Mouse (Mus musculus): ENCODE data around the gene Igsf9b.

The Igsf9b gene

GRCm38 (mm10) chr9:27331538-27331937 lies 32.5 kb downstream of the Igsf9b start:
- DNase-seq (ENCODE audit: low read depth), result no peak

- DNase-seq (ENCODE audit: low read depth), result no peak
Measured at GRCm38 (mm10) chr9:27334895-27335294, 35.9 kb downstream of the Igsf9b start.

GRCm38 (mm10) chr9:27336962-27337636 lies 38.1 kb downstream of the Igsf9b start:
- DNase-seq (ENCODE audit: low read depth), result no peak

- DNase-seq (ENCODE audit: low read depth), result no peak
Measured at GRCm38 (mm10) chr9:27339168-27339567, 40.2 kb downstream of the Igsf9b start.

GRCm38 (mm10) chr9:27346541-27347269 lies 47.7 kb downstream of the Igsf9b start:
- DNase-seq (ENCODE audit: low read depth), result no peak

GRCm38 (mm10) chr9:27353082-27353481 lies 54.1 kb downstream of the Igsf9b start:
- DNase-seq (ENCODE audit: low read depth), result no peak

GRCm38 (mm10) chr9:27357893-27358292 lies 58.9 kb downstream of the Igsf9b start:
- no peak for DNase-seq (ENCODE audit: low read depth)

- no peak for DNase-seq (ENCODE audit: low read depth)
Measured at GRCm38 (mm10) chr9:27367231-27367630, 68.2 kb downstream of the Igsf9b start.

GRCm38 (mm10) chr9:27369108-27369507 lies 70.1 kb downstream of the Igsf9b start:
- no peak for DNase-seq (ENCODE audit: low read depth)

GRCm38 (mm10) chr9:27375746-27376145 lies 76.7 kb downstream of the Igsf9b start:
- no peak for DNase-seq (ENCODE audit: low read depth)

GRCm38 (mm10) chr9:27386951-27387350 lies 87.9 kb downstream of the Igsf9b start:
- no peak for DNase-seq (ENCODE audit: low read depth)

- no peak for DNase-seq (ENCODE audit: low read depth)
Measured at GRCm38 (mm10) chr9:27396500-27396899, 97.5 kb downstream of the Igsf9b start, which contains the start of gene Spata19. TSS of gene Spata19 (plus strand) at chr9:27396800.

GRCm38 (mm10) chr9:27401169-27401568 lies 102.2 kb downstream of the Igsf9b start:
- DNase-seq (ENCODE audit: low read depth), result no peak

Measured in fibroblast of lung, adult 2 months (primary cell).